9 mouse cellular contexts compared by ENCODE assay signal in the genomic region with DNA sequence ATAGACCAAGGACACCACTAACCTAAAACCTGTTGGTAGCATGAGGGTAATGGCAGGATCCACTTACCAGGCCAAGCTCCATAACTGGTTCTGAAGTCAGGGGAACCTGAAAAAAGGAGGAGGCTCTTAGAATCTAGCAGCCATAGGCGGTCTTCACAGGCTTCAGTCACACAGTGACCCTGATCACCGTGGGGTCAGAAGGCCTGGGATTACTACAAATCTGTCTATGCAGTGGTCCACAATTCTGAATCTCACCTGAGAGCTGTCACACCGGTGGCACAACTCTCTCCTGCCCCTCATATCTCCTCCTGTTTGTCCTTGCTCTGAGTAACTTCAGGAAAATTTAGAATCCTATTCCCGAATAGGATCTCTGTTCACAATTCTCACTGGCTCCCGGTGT. TPM values are rescaled to one million over a fixed set of nuclear protein-coding genes. Genes with fewer than 3 reads are reported as not detected.
DNase-seq lines count a peak whose midpoint lies in the region; ATAC-seq and TF ChIP-seq lines count a peak whose summit lies in the region.
"Had no signal": no experiment of that assay in that cellular context is flagged by ENCODE, and none has a peak within 500 bp of the region (broad histone marks: within the 10 kb centered on the region; RNA-seq: fewer than 3 reads in every experiment).

No protein-coding gene starts in this region.

- no peaks in the 10 kb centered on the region for H3K9me3 ChIP-seq in limb, embryonic 14.5 days (ENCODE audit: control insufficient read depth, low read length)
- no peaks in the 10 kb centered on the region for H3K9me3 ChIP-seq in stomach, embryonic 16.5 days (replicated peaks; ENCODE audit: control insufficient read depth, low read length)

- peak; percentile 11; the same call in 1 of the 2 replicates for ATAC-seq in limb, embryonic 14.5 days (ENCODE audit: low FRiP score, low read depth)
- peak; percentile 12; the same call in 1 of the 2 replicates for ATAC-seq in stomach, embryonic 16.5 days (ENCODE audit: insufficient read depth, low FRiP score)

- H3K36me3 ChIP-seq in heart, adult 2 months (ENCODE audit: control insufficient read depth, insufficient read depth, low read length), result no peaks in the 10 kb centered on the region
- no peaks in the 10 kb centered on the region for H3K36me3 ChIP-seq in C2C12 (ENCODE audit: control insufficient read depth, insufficient read depth)
- peaks cover 18% of the 10 kb centered on the region for H3K36me3 ChIP-seq in limb, embryonic 14.5 days (ENCODE audit: control insufficient read depth, insufficient read depth, low read length)
- H3K36me3 ChIP-seq in stomach, embryonic 16.5 days (ENCODE audit: control insufficient read depth, insufficient read depth, low read length), result peaks cover 3% of the 10 kb centered on the region; the same call in 1 of the 2 replicates

- DNase-seq in heart, adult 2 months, result no peak
- DNase-seq in heart, postnatal 36 days, result no peak
- DNase-seq in limb, embryonic 14.5 days (ENCODE audit: low spot score), result no peak
- DNase-seq in natural killer cell, adult 2 months (ENCODE audit: low spot score in 2 of 2), result no peak
- no peak for DNase-seq in lung, postnatal 25 days (ENCODE audit: low spot score)

- TF ChIP-seq CTCF in heart, adult 2 months (IDR thresholded peaks at IDR 0.05), result no peak
- TF ChIP-seq CTCF in C2C12 (IDR thresholded peaks at IDR 0.05; ENCODE audit: control insufficient read depth, insufficient read depth, insufficient read length), result no peak
- no peak for TF ChIP-seq CTCF in embryonic fibroblast, embryonic 13.5 days (IDR thresholded peaks at IDR 0.05; ENCODE audit: borderline replicate concordance, insufficient read depth, low read length)

- no peak overlapping the region for H3ac ChIP-seq in C2C12 (ENCODE audit: control insufficient read depth, insufficient read length, low read depth)

- 49% methylated on average over 5 of the region's 5 CpGs for WGBS in heart, adult 2 months
- WGBS in limb, embryonic 14.5 days, result 56% methylated on average over 5 of the region's 5 CpGs
- WGBS in stomach, embryonic 16.5 days, result 37% methylated on average over 5 of the region's 5 CpGs

- intact Hi-C loops in heart, adult 2 months (cut with DNase I), result loop anchor here (2.0 kb wide), 1 partner anchor 57 kb away; a partner anchor contains a TSS
- intact Hi-C loops in heart, postnatal 36 days (cut with DNase I), result loop anchor here (2.0 to 10.0 kb wide), 3 partner anchors 57 to 633 kb away; a partner anchor contains a TSS

- TF ChIP-seq POLR2A in heart, adult 2 months (IDR thresholded peaks at IDR 0.05; ENCODE audit: insufficient read depth, low read depth, low read length), result no peak
- TF ChIP-seq POLR2A in embryonic fibroblast, embryonic 13.5 days (IDR thresholded peaks at IDR 0.05; ENCODE audit: low read depth, low read length), result no peak
- no peak for TF ChIP-seq POLR2A in limb, embryonic 14.5 days (IDR thresholded peaks at IDR 0.05; ENCODE audit: borderline replicate concordance, extremely low read depth, insufficient read depth, insufficient read length)

- no peaks in the 10 kb centered on the region for H3K79me3 ChIP-seq in C2C12 (ENCODE audit: low read depth)

- H3K27me3 ChIP-seq in heart, adult 2 months (ENCODE audit: control insufficient read depth, insufficient read depth, low read length), result no peaks in the 10 kb centered on the region
- H3K27me3 ChIP-seq in C2C12 (ENCODE audit: control insufficient read depth, insufficient read depth, insufficient read length), result no peaks in the 10 kb centered on the region
- no peaks in the 10 kb centered on the region for H3K27me3 ChIP-seq in limb, embryonic 14.5 days (ENCODE audit: control insufficient read depth, insufficient read depth, low read length)
- H3K27me3 ChIP-seq in stomach, embryonic 16.5 days (ENCODE audit: control insufficient read depth, insufficient read depth, low read length), result no peaks in the 10 kb centered on the region

- H3K4me3 ChIP-seq in heart, adult 2 months, result peak overlapping the region; percentile 54
- peak overlapping the region; percentile 35 for H3K4me3 ChIP-seq in C2C12 (ENCODE audit: insufficient read depth, poor library complexity, severe bottlenecking)
- peak overlapping the region; percentile 60 for H3K4me3 ChIP-seq in embryonic fibroblast, embryonic 13.5 days (ENCODE audit: insufficient read depth, low read length)
- H3K4me3 ChIP-seq in limb, embryonic 14.5 days (replicated peaks; ENCODE audit: low read length), result peak overlapping the region; percentile 68
- peak overlapping the region; percentile 73 for H3K4me3 ChIP-seq in stomach, embryonic 16.5 days (replicated peaks; ENCODE audit: low read length)

- no peaks in the 10 kb centered on the region; the same call in 1 of the 2 replicates for H3K79me2 ChIP-seq in heart, adult 2 months (replicated peaks; ENCODE audit: control insufficient read depth, insufficient read depth, low read length)
- no peaks in the 10 kb centered on the region for H3K79me2 ChIP-seq in C2C12 (ENCODE audit: control insufficient read depth, insufficient read depth)

- H3K27ac ChIP-seq in heart, adult 2 months, result peak overlapping the region; percentile 69; the same call in 1 of the 2 replicates
- no peak overlapping the region for H3K27ac ChIP-seq in embryonic fibroblast, embryonic 13.5 days (ENCODE audit: insufficient read depth, low read length)
- H3K27ac ChIP-seq in limb, embryonic 14.5 days (replicated peaks; ENCODE audit: low read depth, low read length), result peak overlapping the region; percentile 74
- H3K27ac ChIP-seq in stomach, embryonic 16.5 days (ENCODE audit: low read length), result peak overlapping the region; percentile 62

- H3K4me2 ChIP-seq in limb, embryonic 14.5 days (replicated peaks; ENCODE audit: low read depth, low read length, severe bottlenecking), result peak overlapping the region; percentile 54
- H3K4me2 ChIP-seq in stomach, embryonic 16.5 days (ENCODE audit: low read depth, low read length), result peak overlapping the region; percentile 71

- TF ChIP-seq EP300 in heart, adult 2 months (IDR thresholded peaks at IDR 0.05; ENCODE audit: insufficient read depth, low read depth, low read length), result no peak

- peak overlapping the region; percentile 65; the same call in 1 of the 2 replicates for H3K9ac ChIP-seq in heart, adult 2 months (ENCODE audit: low read depth, low read length)
- peak overlapping the region; percentile 94 for H3K9ac ChIP-seq in limb, embryonic 14.5 days (ENCODE audit: low read depth, low read length, severe bottlenecking)
- peak overlapping the region; percentile 92 for H3K9ac ChIP-seq in stomach, embryonic 16.5 days (ENCODE audit: low read length)

- H3K4me1 ChIP-seq in heart, adult 2 months (ENCODE audit: control insufficient read depth, insufficient read depth, low read length), result no peaks in the 10 kb centered on the region
- peaks cover 3% of the 10 kb centered on the region; the same call in 1 of the 2 replicates for H3K4me1 ChIP-seq in embryonic fibroblast, embryonic 13.5 days (ENCODE audit: control insufficient read depth, insufficient read depth, low read length)
- H3K4me1 ChIP-seq in limb, embryonic 14.5 days (ENCODE audit: control insufficient read depth, insufficient read depth, low read length), result peaks cover 3% of the 10 kb centered on the region; the same call in 1 of the 2 replicates
- H3K4me1 ChIP-seq in stomach, embryonic 16.5 days (ENCODE audit: control insufficient read depth, insufficient read depth, low read length), result no peaks in the 10 kb centered on the region

TF ChIP-seq in C2C12, 6 proteins besides CTCF, POLR2A, EP300 and RAD21:
- TF ChIP-seq CEBPB (IDR thresholded peaks at IDR 0.05; ENCODE audit: low read depth) (no peak), MAX (IDR thresholded peaks at IDR 0.05) (no peak), USF1 (IDR thresholded peaks at IDR 0.05; ENCODE audit: low read depth) (no peak)

RNA-seq across cellular contexts. Expression of a gene that starts 0.8 kb away (rescaled TPM):
- total RNA-seq in heart, adult 2 months (2021), result 1 to 10 TPM; 1.4 to 1.8 TPM
- polyA plus RNA-seq in heart, adult 2 months (2012; rRNA removed), result 0.76 and 2.1 TPM in 2 replicates
- 1 to 10 TPM; 2.5 TPM for total RNA-seq in heart, postnatal 36 days (2021)
- 0.39 TPM for polyA plus RNA-seq in C2C12 (2012; fragmentation: generic; extraction: Trizol)
- polyA plus RNA-seq in embryonic fibroblast, embryonic 13.5 days (2011; ENCODE audit: insufficient read length, low read depth, missing spikeins), result 2.7 and 2.8 TPM in 2 replicates
- 3.3 TPM in 2 replicates for polyA plus RNA-seq in limb, embryonic 14.5 days (2012; rRNA removed)
- 5.3 and 6.6 TPM in 2 replicates for polyA plus RNA-seq in limb, embryonic 14.5 days (2014; fragmentation: Nextera tagmentation; extraction: Ambion mirVana)
- polyA plus RNA-seq in stomach, embryonic 16.5 days (2015; fragmentation: Nextera tagmentation; extraction: Ambion mirVana), result 3.9 and 4.1 TPM in 2 replicates

RNA-seq across cellular contexts. Expression of a gene that starts 52.7 kb away (rescaled TPM):
- not detected for total RNA-seq in heart, adult 2 months (2021)
- not detected in 2 replicates for polyA plus RNA-seq in heart, adult 2 months (2012; rRNA removed)
- not detected for total RNA-seq in heart, postnatal 36 days (2021)
- polyA plus RNA-seq in C2C12 (2012; fragmentation: generic; extraction: Trizol), result not detected
- not detected in 2 replicates for polyA plus RNA-seq in embryonic fibroblast, embryonic 13.5 days (2011; ENCODE audit: insufficient read length, low read depth, missing spikeins)
- 0.03 and 0.04 TPM in 2 replicates for polyA plus RNA-seq in limb, embryonic 14.5 days (2012; rRNA removed)
- polyA plus RNA-seq in limb, embryonic 14.5 days (2014; fragmentation: Nextera tagmentation; extraction: Ambion mirVana), result not detected in 2 replicates
- polyA plus RNA-seq in stomach, embryonic 16.5 days (2015; fragmentation: Nextera tagmentation; extraction: Ambion mirVana), result not detected in 2 replicates
- total RNA-seq: left cerebral cortex, adult 18-20 months had no signal

RNA-seq across cellular contexts. Expression of a gene that starts 56.4 kb away (rescaled TPM):
- total RNA-seq in heart, adult 2 months (2021), result 1 to 10 TPM; 7.6 to 9.4 TPM
- 2.4 and 4.3 TPM in 2 replicates for polyA plus RNA-seq in heart, adult 2 months (2012; rRNA removed)
- 10 to 100 TPM; 10.1 to 10.5 TPM for total RNA-seq in heart, postnatal 36 days (2021)
- 1.7 TPM for polyA plus RNA-seq in C2C12 (2012; fragmentation: generic; extraction: Trizol)
- 8.1 and 11.6 TPM in 2 replicates for polyA plus RNA-seq in embryonic fibroblast, embryonic 13.5 days (2011; ENCODE audit: insufficient read length, low read depth, missing spikeins)
- 9.6 and 12.3 TPM in 2 replicates for polyA plus RNA-seq in limb, embryonic 14.5 days (2012; rRNA removed)
- polyA plus RNA-seq in limb, embryonic 14.5 days (2014; fragmentation: Nextera tagmentation; extraction: Ambion mirVana), result 23.5 and 27.9 TPM in 2 replicates
- polyA plus RNA-seq in stomach, embryonic 16.5 days (2015; fragmentation: Nextera tagmentation; extraction: Ambion mirVana), result 16.6 and 16.8 TPM in 2 replicates
